Mouse (Mus musculus): ENCODE data around the gene Snrpd3.
"Not testable (repeated sequence)": the region's sequence is repeated elsewhere in the genome, so short reads cannot be mapped to it uniquely, and the experiment has no call there.

Snrpd3 gene

GRCm38 (mm10) chr10:75500345-75500744 is 17.0 kb upstream of the Snrpd3 start:
- no peak for DNase-seq (ENCODE audit: low read depth, low spot score)

- DNase-seq (ENCODE audit: low read depth, low spot score): no peak
These were observed 15.7 kb upstream of the Snrpd3 start for GRCm38 (mm10) chr10:75501641-75502040.

- DNase-seq (ENCODE audit: low read depth, low spot score): no peak
These were observed 13.7 kb upstream of the Snrpd3 start for GRCm38 (mm10) chr10:75503692-75504091.

GRCm38 (mm10) chr10:75504234-75505129 is 12.9 kb upstream of the Snrpd3 start:
- no peak for DNase-seq (ENCODE audit: low read depth, low spot score)

GRCm38 (mm10) chr10:75505130-75505495 is 12.2 kb upstream of the Snrpd3 start:
- DNase-seq (ENCODE audit: low read depth, low spot score): no peak

GRCm38 (mm10) chr10:75505928-75506327 is 11.4 kb upstream of the Snrpd3 start:
- not testable (repeated sequence) for DNase-seq (ENCODE audit: low read depth, low spot score)

- DNase-seq (ENCODE audit: low read depth, low spot score): no peak
These were observed 6.9 kb upstream of the Snrpd3 start for GRCm38 (mm10) chr10:75510446-75510845.

GRCm38 (mm10) chr10:75511060-75511459 is 6.3 kb upstream of the Snrpd3 start:
- DNase-seq (ENCODE audit: low read depth, low spot score): no peak

GRCm38 (mm10) chr10:75511897-75512296 is 5.5 kb upstream of the Snrpd3 start:
- DNase-seq (ENCODE audit: low read depth, low spot score): no peak

GRCm38 (mm10) chr10:75512796-75513195 is 4.6 kb upstream of the Snrpd3 start:
- no peak for DNase-seq (ENCODE audit: low read depth, low spot score)

- no peak for DNase-seq (ENCODE audit: low read depth, low spot score)
These were observed 3.9 kb upstream of the Snrpd3 start for GRCm38 (mm10) chr10:75513306-75514067.

GRCm38 (mm10) chr10:75514361-75514760 is 3.0 kb upstream of the Snrpd3 start:
- DNase-seq (ENCODE audit: low read depth, low spot score): no peak

GRCm38 (mm10) chr10:75515216-75516037 is 1.9 kb upstream of the Snrpd3 start:
- no peak for DNase-seq (ENCODE audit: low read depth, low spot score)

GRCm38 (mm10) chr10:75516038-75516723 is 1.2 kb upstream of the Snrpd3 start:
- no peak for DNase-seq (ENCODE audit: low read depth, low spot score)

- DNase-seq (ENCODE audit: low read depth, low spot score): no peak
These were observed 653 bp upstream of the Snrpd3 start for GRCm38 (mm10) chr10:75516724-75517072.

GRCm38 (mm10) chr10:75517758-75518143 is 400 bp downstream of the Snrpd3 start, which contains the start of gene Gucd1:
TSS of gene Gucd1 (minus strand) at chr10:75517972.
- peak; percentile 98 for DNase-seq (ENCODE audit: low read depth, low spot score)

GRCm38 (mm10) chr10:75520581-75520980 is 3.2 kb downstream of the Snrpd3 start:
- DNase-seq (ENCODE audit: low read depth, low spot score): no peak

- DNase-seq (ENCODE audit: low read depth, low spot score): no peak
These were observed 4.3 kb downstream of the Snrpd3 start for GRCm38 (mm10) chr10:75521643-75522042.

GRCm38 (mm10) chr10:75525450-75525849 is 8.1 kb downstream of the Snrpd3 start:
- peak; percentile 68 for DNase-seq (ENCODE audit: low read depth, low spot score)

- no peak for DNase-seq (ENCODE audit: low read depth, low spot score)
These were observed 13.0 kb downstream of the Snrpd3 start for GRCm38 (mm10) chr10:75530322-75530721.

GRCm38 (mm10) chr10:75531532-75532090 is 14.3 kb downstream of the Snrpd3 start:
- DNase-seq (ENCODE audit: low read depth, low spot score): no peak

Measured in R1 (cell line).